Mouse (Mus musculus): ENCODE measurements around the gene Twf2.

DNA sequence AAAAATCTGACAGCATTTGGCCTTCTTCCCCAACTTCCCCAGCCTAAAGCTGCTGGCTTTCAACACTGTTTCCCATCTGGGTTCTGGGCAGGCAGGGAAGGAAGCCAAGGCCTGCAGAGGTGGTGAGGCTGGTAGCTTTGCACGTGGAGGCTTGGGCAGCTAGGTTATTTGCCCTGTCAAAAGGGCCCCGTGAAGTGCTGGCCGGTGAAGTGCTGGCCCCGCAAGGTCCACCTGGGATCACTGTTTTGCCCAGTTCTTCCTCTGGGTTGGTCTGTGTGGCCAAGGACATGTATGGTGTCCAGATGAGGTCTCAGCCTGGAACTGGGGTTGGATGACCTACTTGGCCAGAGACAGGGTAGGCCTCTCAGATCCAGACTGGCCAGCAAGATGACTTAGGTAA, 7.0 kb downstream of the Twf2 start:
- TF ChIP-seq CTCF (IDR thresholded peaks at IDR 0.05) = no peak
- 0 out of 2 replicates have a peak, but pooled peaks have one; percentile 24 for TF ChIP-seq EP300 (IDR thresholded peaks at IDR 0.05; ENCODE audit: insufficient read depth, low read depth, low read length)
